Mouse (Mus musculus): Measurements from ENCODE around the gene Htra1.

DNA sequence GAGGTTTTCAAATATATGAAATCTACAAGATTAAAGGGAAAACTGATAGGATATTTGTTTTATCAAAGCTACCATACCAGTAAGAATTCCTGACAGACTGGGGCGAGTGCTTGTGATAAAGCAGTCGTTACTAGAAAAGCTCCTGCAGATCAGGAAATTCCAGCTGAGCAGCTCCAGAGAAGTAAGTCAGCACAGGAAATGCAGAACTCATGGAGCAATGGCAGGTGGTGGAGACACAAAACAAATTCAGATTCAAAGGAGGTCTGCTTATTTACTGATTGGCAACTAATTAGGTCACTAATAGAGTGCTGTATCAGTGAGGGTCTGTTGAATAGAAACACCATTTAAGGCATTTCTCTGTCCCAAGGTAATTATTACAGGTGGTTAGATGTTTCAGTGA lies 45.0 kb upstream of the Htra1 start:
- TF ChIP-seq CTCF (conservative IDR thresholded peaks at IDR 0.05; ENCODE audit: low read length), result no peak
- TF ChIP-seq POU5F1 (IDR thresholded peaks at IDR 0.05; ENCODE audit: borderline replicate concordance, low read length), result no peak
- TF ChIP-seq NANOG (IDR thresholded peaks at IDR 0.05; ENCODE audit: borderline replicate concordance, low read length), result peak; percentile 61; the same call in 1 of the 2 replicates
